Mouse (Mus musculus): ENCODE data around the gene Igf2bp3. TPM values are rescaled to one million over a fixed set of nuclear protein-coding genes. Genes with fewer than 3 reads are reported as not detected.
A peak's percentile ranks its signal among the peaks of the same experiment; 100 is the strongest.

The Igf2bp3 gene
- polyA plus RNA-seq, 1 experiment from 2014 or later = 18.8 TPM

DNA sequence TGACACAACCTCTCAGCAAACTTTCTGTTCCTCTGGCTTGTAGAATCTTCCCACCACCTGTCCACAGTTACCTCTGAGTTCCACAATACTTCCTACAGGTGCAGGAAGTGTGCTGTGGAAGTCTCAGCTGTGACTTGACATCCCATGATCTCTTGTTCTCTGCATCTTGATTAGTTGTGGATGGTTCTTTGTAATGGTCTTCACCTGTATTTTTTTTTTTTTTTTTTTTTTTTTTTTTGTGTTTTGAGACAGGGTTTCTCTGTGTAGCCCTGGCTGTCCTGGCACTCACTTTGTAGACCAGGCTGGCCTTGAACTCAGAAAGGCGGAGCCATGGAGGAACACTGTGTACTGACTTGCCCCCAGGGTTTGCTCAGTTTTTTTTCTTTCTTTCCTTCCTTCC is 26.8 kb upstream of the Igf2bp3 start:
- ATAC-seq (ENCODE audit: low FRiP score) = no peak
- Histone ChIP-seq H3K36me3 (peaks cover 32% of the 10 kb centered on the region), H3K27me3 (replicated peaks) (no peaks in the 10 kb centered on the region), H3K27ac (replicated peaks) (no peak overlapping the region), H3K9me3 (replicated peaks) (no peaks in the 10 kb centered on the region), H3K4me3 (replicated peaks) (no peak overlapping the region), H3K4me1 (no peaks in the 10 kb centered on the region), H3K4me2 (no peak overlapping the region), H3K9ac (replicated peaks) (no peak overlapping the region)
- WGBS = 97% methylated on average over 1 of the region's 1 CpGs

DNA sequence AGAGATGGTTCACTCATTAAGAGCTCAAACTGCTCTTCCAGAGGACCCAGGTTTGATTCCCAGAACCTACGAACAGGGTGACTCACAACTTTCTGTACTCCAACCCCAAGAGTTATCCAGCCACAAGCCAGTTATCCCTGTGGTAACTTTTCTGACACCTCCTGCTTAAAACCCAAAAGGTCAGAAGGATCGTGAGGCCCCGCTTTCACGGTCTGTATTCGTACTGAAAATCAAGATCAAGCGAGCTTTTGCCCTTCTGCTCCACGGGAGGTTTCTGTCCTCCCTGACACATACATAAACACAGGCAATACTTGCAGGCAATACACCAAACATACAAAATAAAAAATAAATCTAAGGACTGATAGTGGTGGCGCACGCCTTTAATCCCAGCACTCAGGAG is 21.6 kb upstream of the Igf2bp3 start:
- peaks cover 3% of the 10 kb centered on the region for H3K9me3 ChIP-seq (replicated peaks)
- no peak overlapping the region for H3K4me2 ChIP-seq
- no peaks in the 10 kb centered on the region for H3K27me3 ChIP-seq (replicated peaks)
- no peaks in the 10 kb centered on the region for H3K4me1 ChIP-seq
- WGBS = 56% methylated on average over 9 of the region's 9 CpGs
- no peak overlapping the region for H3K4me3 ChIP-seq (replicated peaks)
- H3K9ac ChIP-seq (replicated peaks) = no peak overlapping the region
- no peak overlapping the region for H3K27ac ChIP-seq (replicated peaks)
- H3K36me3 ChIP-seq = no peaks in the 10 kb centered on the region
- ATAC-seq (ENCODE audit: low FRiP score) = peak; percentile 84

DNA sequence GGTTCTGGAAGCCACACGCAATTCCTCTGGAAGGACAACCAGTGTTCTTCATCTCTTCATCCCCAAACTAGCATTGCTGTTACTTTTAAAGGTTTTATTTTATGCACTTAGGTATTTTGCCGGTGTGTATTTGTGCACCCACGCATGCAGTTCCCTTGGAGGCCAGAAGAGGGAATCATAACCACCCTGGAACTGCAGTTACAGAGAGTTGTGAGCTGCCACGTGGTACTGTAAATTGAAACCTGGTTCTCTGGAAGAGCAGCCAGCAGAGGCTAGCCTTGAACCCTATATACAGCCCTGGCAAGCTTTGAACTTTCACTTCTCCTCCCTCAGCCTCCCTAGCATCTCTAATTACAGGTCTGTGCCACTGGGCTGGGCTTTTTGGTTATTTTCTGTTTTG is 18.6 kb upstream of the Igf2bp3 start:
- ATAC-seq (ENCODE audit: low FRiP score) = no peak
- WGBS = 58% methylated on average over 4 of the region's 4 CpGs

DNA sequence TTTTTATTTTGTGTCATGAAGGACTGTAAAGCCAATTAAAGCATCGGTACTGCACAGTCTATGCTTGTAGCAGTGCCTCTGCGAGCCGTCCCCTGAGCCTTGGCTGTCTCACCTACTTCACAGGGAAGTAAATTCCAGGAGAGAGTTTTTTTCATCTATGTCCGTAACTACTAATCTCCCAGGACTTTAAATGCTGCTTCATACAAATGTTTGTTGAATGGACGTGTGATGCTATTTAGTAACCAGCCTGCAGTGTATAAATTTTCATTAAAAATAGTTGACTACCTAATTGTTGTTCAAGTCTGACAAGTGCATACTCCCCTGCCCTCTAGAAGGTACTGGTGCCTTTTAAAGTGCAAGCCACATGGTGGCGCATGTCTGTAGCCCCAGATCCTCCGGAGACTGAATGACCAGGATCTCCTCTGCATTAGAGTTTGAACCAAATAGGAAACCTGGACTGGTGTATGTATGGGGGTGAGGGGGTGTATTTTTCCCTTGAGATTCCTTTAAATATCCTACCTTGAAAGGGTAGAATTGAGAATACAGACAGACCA is 13.4 kb upstream of the Igf2bp3 start:
- 15% methylated on average over 7 of the region's 7 CpGs for WGBS
- Histone ChIP-seq H3K36me3 (no peaks in the 10 kb centered on the region), H3K9ac (replicated peaks) (no peak overlapping the region), H3K4me1 (peaks cover 3% of the 10 kb centered on the region), H3K27me3 (replicated peaks) (no peaks in the 10 kb centered on the region), H3K4me3 (replicated peaks) (no peak overlapping the region), H3K27ac (replicated peaks) (no peak overlapping the region), H3K4me2 (no peak overlapping the region), H3K9me3 (replicated peaks) (no peaks in the 10 kb centered on the region)
- no peak for ATAC-seq (ENCODE audit: low FRiP score)

More for the DNA sequence above, 18.6 kb upstream of the Igf2bp3 start:
- H3K36me3 ChIP-seq = no peaks in the 10 kb centered on the region
- no peak overlapping the region for H3K4me2 ChIP-seq
- no peaks in the 10 kb centered on the region for H3K4me1 ChIP-seq
- peaks cover 3% of the 10 kb centered on the region for H3K9me3 ChIP-seq (replicated peaks)
- H3K27me3 ChIP-seq (replicated peaks) = no peaks in the 10 kb centered on the region
- no peak overlapping the region for H3K4me3 ChIP-seq (replicated peaks)
- no peak overlapping the region for H3K27ac ChIP-seq (replicated peaks)
- no peak overlapping the region for H3K9ac ChIP-seq (replicated peaks)

DNA sequence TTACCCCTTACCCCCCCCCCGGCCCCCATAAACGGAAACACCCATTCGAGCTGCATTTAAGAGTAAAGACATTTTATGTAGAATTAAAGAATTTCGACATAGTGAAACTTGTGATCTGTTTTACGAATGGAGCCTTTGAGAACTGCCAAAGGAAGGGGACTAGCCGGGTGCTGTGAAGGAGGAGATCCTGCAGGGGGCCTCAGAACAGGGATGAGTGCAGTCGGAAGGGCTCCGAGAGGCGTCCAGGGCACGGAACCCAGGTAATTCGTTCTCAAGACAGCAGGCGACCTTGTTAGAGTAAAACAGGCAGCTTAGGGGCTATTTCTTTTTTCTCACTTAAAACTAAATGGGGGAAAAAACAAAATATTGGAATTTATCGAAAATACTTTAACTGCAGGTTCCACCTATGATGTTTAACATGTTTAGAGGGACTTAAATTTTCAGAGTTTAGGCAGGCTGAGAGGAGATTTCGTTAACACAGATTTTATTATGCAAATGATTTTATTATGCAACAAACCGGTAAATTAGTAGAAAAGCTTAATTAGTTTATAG is 12.5 kb upstream of the Igf2bp3 start:
- Histone ChIP-seq H3K9ac (replicated peaks) (no peak overlapping the region), H3K36me3 (no peaks in the 10 kb centered on the region), H3K4me1 (peaks cover 3% of the 10 kb centered on the region), H3K27ac (replicated peaks) (no peak overlapping the region), H3K4me3 (replicated peaks) (0 out of 2 replicates have a peak overlapping the region, but pooled peaks have one; percentile 8), H3K27me3 (replicated peaks) (no peaks in the 10 kb centered on the region), H3K4me2 (peak overlapping the region; percentile 33), H3K9me3 (replicated peaks) (no peaks in the 10 kb centered on the region)
- no peak; the same call in 1 of the 2 replicates for ATAC-seq (ENCODE audit: low FRiP score)
- 6% methylated on average over 15 of the region's 15 CpGs for WGBS

DNA sequence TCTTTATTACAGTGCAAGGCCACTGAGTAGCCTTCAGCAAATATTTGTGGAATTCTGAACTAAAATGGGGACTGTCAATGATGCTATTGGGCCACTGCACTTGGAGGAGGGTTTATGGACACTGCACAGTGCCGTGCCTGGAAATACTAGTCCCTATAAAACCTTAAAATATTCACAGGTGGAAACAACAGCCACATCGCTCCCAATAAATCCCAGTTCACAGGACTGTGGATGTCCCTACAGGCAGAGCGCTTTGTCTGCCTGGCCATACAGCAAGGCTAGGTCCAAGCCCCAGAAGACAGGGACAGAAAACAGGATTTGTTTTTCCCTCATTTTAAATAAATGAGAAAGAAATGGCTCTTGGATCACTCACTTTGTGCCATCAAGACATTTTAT is 11.0 kb upstream of the Igf2bp3 start:
- ATAC-seq (ENCODE audit: low FRiP score) = no peak
- Histone ChIP-seq H3K36me3 (no peaks in the 10 kb centered on the region), H3K9me3 (replicated peaks) (no peaks in the 10 kb centered on the region), H3K4me1 (peaks cover 3% of the 10 kb centered on the region), H3K4me2 (no peak overlapping the region), H3K4me3 (replicated peaks) (no peak overlapping the region), H3K27me3 (replicated peaks) (no peaks in the 10 kb centered on the region), H3K27ac (replicated peaks) (no peak overlapping the region), H3K9ac (replicated peaks) (no peak overlapping the region)
- WGBS = 47% methylated on average over 3 of the region's 3 CpGs

DNA sequence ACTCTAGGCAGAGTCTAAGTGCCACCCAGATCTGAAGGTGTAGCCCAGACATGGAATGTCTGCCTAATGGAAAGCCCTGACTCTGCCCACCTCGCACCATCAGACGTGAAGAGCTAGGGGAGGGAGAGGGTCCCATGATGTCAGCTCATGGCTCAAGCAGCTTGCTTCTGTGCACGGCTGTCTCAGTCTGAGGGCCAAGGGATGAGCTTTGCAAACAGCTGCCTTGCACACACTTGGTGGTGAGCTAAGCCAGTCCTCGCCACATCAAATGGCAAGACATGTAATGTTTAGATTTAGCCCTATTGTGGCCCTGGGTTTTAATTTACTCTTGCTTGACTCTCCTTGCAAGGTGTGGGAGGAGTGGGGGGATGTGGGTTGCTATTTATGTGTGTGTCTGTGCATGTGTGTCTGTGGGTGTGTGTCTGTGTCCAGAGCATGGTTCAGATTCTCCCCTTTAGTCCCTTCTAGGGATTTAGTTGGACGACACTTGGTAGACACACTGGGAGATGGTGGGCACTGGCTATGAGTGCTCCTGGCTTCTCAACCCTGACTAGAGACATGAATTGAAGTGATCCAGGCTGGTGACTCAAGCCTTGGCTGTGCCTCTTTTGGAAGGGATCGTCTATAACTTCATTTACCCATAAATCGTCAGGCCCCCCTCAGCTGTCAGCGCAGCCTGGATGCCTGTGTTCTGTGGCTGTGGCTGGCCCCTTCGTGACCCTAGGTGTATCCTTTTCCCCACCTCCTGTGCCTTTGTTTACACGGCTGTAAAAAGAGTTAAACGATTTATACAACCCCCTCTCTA is 10.4 kb upstream of the Igf2bp3 start:
- no peaks in the 10 kb centered on the region for H3K9me3 ChIP-seq (replicated peaks)
- WGBS = 35% methylated on average over 11 of the region's 11 CpGs
- H3K27me3 ChIP-seq (replicated peaks) = no peaks in the 10 kb centered on the region
- ATAC-seq (ENCODE audit: low FRiP score) = no peak
- no peak overlapping the region for H3K9ac ChIP-seq (replicated peaks)
- H3K36me3 ChIP-seq = no peaks in the 10 kb centered on the region
- H3K4me2 ChIP-seq = no peak overlapping the region
- H3K27ac ChIP-seq (replicated peaks) = no peak overlapping the region
- H3K4me3 ChIP-seq (replicated peaks) = no peak overlapping the region
- peaks cover 3% of the 10 kb centered on the region for H3K4me1 ChIP-seq

DNA sequence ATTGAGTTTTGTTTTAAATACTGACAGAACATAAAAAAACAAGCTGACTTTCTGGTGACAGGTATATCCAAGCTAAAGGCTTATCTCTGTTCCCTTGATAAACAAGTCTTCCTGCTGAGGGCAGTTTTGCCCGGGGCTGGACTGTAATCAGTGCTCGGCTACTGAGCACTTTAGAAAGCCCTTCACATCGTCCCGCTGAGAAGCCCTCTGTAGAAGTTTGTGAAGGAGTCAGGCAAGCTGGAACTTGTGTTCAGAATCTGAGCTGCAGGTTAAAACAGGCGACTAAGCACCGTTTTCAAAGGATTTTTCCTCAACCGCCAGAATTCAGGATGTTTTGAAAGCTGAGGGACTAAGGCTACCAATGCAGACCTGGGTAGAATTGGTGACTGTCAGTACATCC is 7.1 kb upstream of the Igf2bp3 start:
- WGBS = 5% methylated on average over 7 of the region's 7 CpGs
- Histone ChIP-seq H3K4me2 (no peak overlapping the region), H3K4me1 (peaks cover 9% of the 10 kb centered on the region), H3K36me3 (no peaks in the 10 kb centered on the region), H3K27me3 (replicated peaks) (no peaks in the 10 kb centered on the region), H3K27ac (replicated peaks) (no peak overlapping the region), H3K4me3 (replicated peaks) (no peak overlapping the region), H3K9ac (replicated peaks) (no peak overlapping the region), H3K9me3 (replicated peaks) (no peaks in the 10 kb centered on the region)
- ATAC-seq (ENCODE audit: low FRiP score) = no peak

DNA sequence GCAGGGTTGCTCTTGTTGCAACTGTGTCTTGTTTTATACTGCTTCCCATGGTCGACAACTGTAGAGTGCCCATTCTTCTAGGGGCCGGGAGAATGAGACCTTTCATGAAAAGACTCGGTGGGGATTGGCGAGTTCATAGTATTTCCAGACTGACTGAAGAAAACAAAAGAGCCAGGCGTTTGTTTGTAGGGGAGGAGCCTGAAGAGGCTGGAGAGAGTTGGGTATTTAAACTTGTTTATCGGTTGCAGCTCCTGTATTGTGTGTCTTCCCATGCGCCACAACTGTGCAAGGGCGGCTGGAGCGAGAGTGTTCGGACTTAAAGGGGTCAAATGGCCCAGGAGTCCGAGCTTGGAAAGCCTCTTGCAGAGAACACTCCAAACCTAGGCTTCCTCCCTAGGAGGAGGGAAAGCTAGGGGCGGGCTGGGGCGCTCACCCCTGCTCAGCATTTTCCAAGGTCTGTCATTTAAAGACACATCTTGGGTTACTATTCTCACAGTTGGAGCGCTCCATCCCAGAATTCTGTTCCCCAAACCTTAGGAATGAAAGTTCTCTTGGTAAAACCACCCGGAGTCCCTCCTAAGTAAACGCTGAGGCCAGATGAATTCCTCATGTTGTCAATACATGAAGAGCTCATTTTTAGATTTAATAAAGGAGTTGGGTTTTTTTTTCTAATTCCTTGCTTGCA is 5.3 kb upstream of the Igf2bp3 start:
- whole genome bisulfite sequencing = 3% methylated on average over 16 of the region's 16 CpGs
- Histone ChIP-seq H3K9ac (replicated peaks) (no peak overlapping the region), H3K4me1 (peaks cover 16% of the 10 kb centered on the region), H3K27me3 (replicated peaks) (no peaks in the 10 kb centered on the region), H3K4me2 (no peak overlapping the region), H3K9me3 (replicated peaks) (no peaks in the 10 kb centered on the region), H3K4me3 (replicated peaks) (no peak overlapping the region), H3K36me3 (no peaks in the 10 kb centered on the region), H3K27ac (replicated peaks) (no peak overlapping the region)
- ATAC-seq (ENCODE audit: low FRiP score) = no peak

DNA sequence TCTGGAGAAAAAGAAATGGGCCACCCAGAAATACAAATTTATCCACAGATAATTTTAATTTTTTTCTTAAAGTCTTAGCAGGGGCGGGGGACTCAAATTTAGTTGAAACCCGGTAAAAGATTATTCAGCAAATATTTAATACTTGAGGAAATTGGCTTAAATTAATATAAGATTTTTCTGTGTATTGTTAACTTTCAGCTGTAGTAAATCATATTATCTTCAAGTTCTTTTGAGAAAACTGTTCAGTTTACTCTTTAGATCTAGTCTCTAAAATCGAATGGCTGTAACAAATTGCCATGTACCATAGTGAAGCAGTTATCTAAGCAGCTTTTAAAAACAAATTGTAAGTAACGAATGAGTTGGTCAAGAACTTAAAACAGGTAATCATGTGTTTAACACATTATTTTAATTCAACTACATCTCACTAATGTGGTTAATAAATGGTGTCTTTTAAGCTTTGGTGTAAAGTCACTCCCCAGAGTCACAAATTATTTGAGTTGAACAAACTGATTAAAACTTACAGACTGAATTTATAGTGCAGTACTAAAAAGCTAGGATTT is 4.3 kb upstream of the Igf2bp3 start:
- H3K27me3 ChIP-seq (replicated peaks) = no peaks in the 10 kb centered on the region
- H3K9me3 ChIP-seq (replicated peaks) = no peaks in the 10 kb centered on the region
- H3K27ac ChIP-seq (replicated peaks) = no peak overlapping the region
- no peak overlapping the region for H3K9ac ChIP-seq (replicated peaks)
- no peaks in the 10 kb centered on the region for H3K36me3 ChIP-seq
- peaks cover 16% of the 10 kb centered on the region for H3K4me1 ChIP-seq
- no peak for ATAC-seq (ENCODE audit: low FRiP score)
- no peak overlapping the region for H3K4me3 ChIP-seq (replicated peaks)
- WGBS = 12% methylated on average over 4 of the region's 4 CpGs
- H3K4me2 ChIP-seq = no peak overlapping the region

DNA sequence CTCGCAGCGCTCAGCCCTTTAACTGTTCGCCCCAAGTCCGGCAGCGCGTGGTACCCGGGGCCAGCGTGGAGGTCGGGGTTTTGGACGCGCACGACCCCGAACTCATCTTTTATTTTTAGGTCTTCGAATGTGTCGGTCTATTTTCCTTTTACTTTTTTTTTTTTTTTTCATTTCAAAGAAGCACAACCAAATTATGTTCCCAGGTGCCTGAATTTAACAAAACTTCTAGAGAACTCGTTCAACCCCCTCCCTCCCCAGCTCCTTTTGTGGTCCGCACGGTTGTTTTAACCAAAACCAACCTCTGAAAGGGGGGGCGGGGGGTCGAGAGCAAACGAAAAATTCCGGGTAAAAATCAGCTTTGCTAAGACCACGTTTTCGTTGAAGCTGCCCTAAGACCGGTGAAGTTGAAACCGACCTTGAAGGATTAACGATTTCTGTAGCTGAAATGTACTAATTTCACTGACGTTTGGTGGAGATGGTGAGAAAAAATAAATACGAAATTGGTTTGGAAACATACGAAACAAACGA is 3.6 kb upstream of the Igf2bp3 start:
- H3K4me2 ChIP-seq = peak overlapping the region; percentile 83
- H3K36me3 ChIP-seq = no peaks in the 10 kb centered on the region
- under 1% methylated on average over 31 of the region's 31 CpGs for WGBS
- ATAC-seq (ENCODE audit: low FRiP score) = no peak
- no peak overlapping the region for H3K9ac ChIP-seq (replicated peaks)
- H3K4me1 ChIP-seq = peaks cover 19% of the 10 kb centered on the region
- H3K4me3 ChIP-seq (replicated peaks) = peak overlapping the region; percentile 58
- H3K27ac ChIP-seq (replicated peaks) = no peak overlapping the region
- no peaks in the 10 kb centered on the region for H3K27me3 ChIP-seq (replicated peaks)
- H3K9me3 ChIP-seq (replicated peaks) = no peaks in the 10 kb centered on the region

Data from neural tube, embryonic 15.5 days (tissue).